Mouse (Mus musculus): ENCODE data around the gene Acer3. TPM values are rescaled to one million over a fixed set of nuclear protein-coding genes. Genes with fewer than 3 reads are reported as not detected.
"Not testable (repeated sequence)": the region's sequence is repeated elsewhere in the genome, so short reads cannot be mapped to it uniquely, and the experiment has no call there.

Acer3 gene
- polyA plus RNA-seq, 1 experiment from 2014 or later = 25.6 TPM

GRCm38 (mm10) chr7:98189745-98190144 lies 131.3 kb downstream of the Acer3 start:
- WGBS = 21% methylated on average over 3 of the region's 3 CpGs
- peaks cover 23% of the 10 kb centered on the region for H3K27me3 ChIP-seq (ENCODE audit: control insufficient read depth, insufficient read depth, low read length)
- no peak for ATAC-seq (ENCODE audit: insufficient number of reproducible peaks, insufficient read depth, low FRiP score, low read depth)
- H3K9me3 ChIP-seq (ENCODE audit: control insufficient read depth, low read depth, low read length) = no peaks in the 10 kb centered on the region
- peaks cover 8% of the 10 kb centered on the region; the same call in 1 of the 2 replicates for H3K4me1 ChIP-seq (ENCODE audit: control insufficient read depth, insufficient read depth, low read length)
- H3K27ac ChIP-seq (ENCODE audit: low read length) = no peak overlapping the region
- H3K36me3 ChIP-seq (ENCODE audit: control insufficient read depth, insufficient read depth, low read length) = no peaks in the 10 kb centered on the region
- H3K4me3 ChIP-seq (ENCODE audit: low read depth, low read length) = no peak overlapping the region
- no peak overlapping the region for H3K4me2 ChIP-seq (replicated peaks; ENCODE audit: low read depth, low read length)
- no peak overlapping the region for H3K9ac ChIP-seq (replicated peaks; ENCODE audit: low read depth, low read length)

- WGBS = 87% methylated on average over 2 of the region's 2 CpGs
- no peak overlapping the region for H3K4me3 ChIP-seq (ENCODE audit: low read depth, low read length)
- no peak overlapping the region for H3K9ac ChIP-seq (replicated peaks; ENCODE audit: low read depth, low read length)
- H3K4me1 ChIP-seq (ENCODE audit: control insufficient read depth, insufficient read depth, low read length) = peaks cover 2% of the 10 kb centered on the region; the same call in 1 of the 2 replicates
- H3K36me3 ChIP-seq (ENCODE audit: control insufficient read depth, insufficient read depth, low read length) = no peaks in the 10 kb centered on the region
- no peaks in the 10 kb centered on the region for H3K9me3 ChIP-seq (ENCODE audit: control insufficient read depth, low read depth, low read length)
- no peak for ATAC-seq (ENCODE audit: insufficient number of reproducible peaks, insufficient read depth, low FRiP score, low read depth)
- H3K4me2 ChIP-seq (replicated peaks; ENCODE audit: low read depth, low read length) = no peak overlapping the region
- H3K27ac ChIP-seq (ENCODE audit: low read length) = no peak overlapping the region
- peaks cover 12% of the 10 kb centered on the region for H3K27me3 ChIP-seq (ENCODE audit: control insufficient read depth, insufficient read depth, low read length)
Measured at GRCm38 (mm10) chr7:98188680-98189079, 132.3 kb downstream of the Acer3 start.

- 96% methylated on average over 2 of the region's 2 CpGs for WGBS
- H3K9me3 ChIP-seq (ENCODE audit: control insufficient read depth, low read depth, low read length) = no peaks in the 10 kb centered on the region
- ATAC-seq (ENCODE audit: insufficient number of reproducible peaks, insufficient read depth, low FRiP score, low read depth) = no peak
- H3K4me3 ChIP-seq (ENCODE audit: low read depth, low read length) = no peak overlapping the region
- H3K27ac ChIP-seq (ENCODE audit: low read length) = no peak overlapping the region
- no peaks in the 10 kb centered on the region for H3K36me3 ChIP-seq (ENCODE audit: control insufficient read depth, insufficient read depth, low read length)
- no peaks in the 10 kb centered on the region for H3K4me1 ChIP-seq (ENCODE audit: control insufficient read depth, insufficient read depth, low read length)
- no peak overlapping the region for H3K9ac ChIP-seq (replicated peaks; ENCODE audit: low read depth, low read length)
- no peak overlapping the region for H3K4me2 ChIP-seq (replicated peaks; ENCODE audit: low read depth, low read length)
- H3K27me3 ChIP-seq (ENCODE audit: control insufficient read depth, insufficient read depth, low read length) = peaks cover 9% of the 10 kb centered on the region; the same call in 1 of the 2 replicates
Measured at GRCm38 (mm10) chr7:98188238-98188637, 132.8 kb downstream of the Acer3 start.

GRCm38 (mm10) chr7:98187332-98187731 lies 133.7 kb downstream of the Acer3 start:
- H3K9me3 ChIP-seq (ENCODE audit: control insufficient read depth, low read depth, low read length); H3K9ac ChIP-seq (replicated peaks; ENCODE audit: low read depth, low read length); H3K4me1 ChIP-seq (ENCODE audit: control insufficient read depth, insufficient read depth, low read length); H3K4me3 ChIP-seq (ENCODE audit: low read depth, low read length); ATAC-seq (ENCODE audit: insufficient number of reproducible peaks, insufficient read depth, low FRiP score, low read depth); H3K4me2 ChIP-seq (replicated peaks; ENCODE audit: low read depth, low read length); H3K36me3 ChIP-seq (ENCODE audit: control insufficient read depth, insufficient read depth, low read length); H3K27me3 ChIP-seq (ENCODE audit: control insufficient read depth, insufficient read depth, low read length); H3K27ac ChIP-seq (ENCODE audit: low read length): not testable (repeated sequence)
- 82% methylated on average over 3 of the region's 3 CpGs for WGBS

GRCm38 (mm10) chr7:98186637-98187036 lies 134.4 kb downstream of the Acer3 start:
- H3K4me1 ChIP-seq (ENCODE audit: control insufficient read depth, insufficient read depth, low read length) = no peaks in the 10 kb centered on the region
- no peak for ATAC-seq (ENCODE audit: insufficient number of reproducible peaks, insufficient read depth, low FRiP score, low read depth)
- H3K4me2 ChIP-seq (replicated peaks; ENCODE audit: low read depth, low read length) = no peak overlapping the region
- WGBS = 72% methylated on average over 8 of the region's 8 CpGs
- no peak overlapping the region for H3K4me3 ChIP-seq (ENCODE audit: low read depth, low read length)
- no peak overlapping the region for H3K27ac ChIP-seq (ENCODE audit: low read length)
- no peaks in the 10 kb centered on the region for H3K36me3 ChIP-seq (ENCODE audit: control insufficient read depth, insufficient read depth, low read length)
- no peaks in the 10 kb centered on the region for H3K27me3 ChIP-seq (ENCODE audit: control insufficient read depth, insufficient read depth, low read length)
- H3K9ac ChIP-seq (replicated peaks; ENCODE audit: low read depth, low read length) = no peak overlapping the region
- H3K9me3 ChIP-seq (ENCODE audit: control insufficient read depth, low read depth, low read length) = no peaks in the 10 kb centered on the region

- Histone ChIP-seq H3K4me1 (ENCODE audit: control insufficient read depth, insufficient read depth, low read length) (no peaks in the 10 kb centered on the region), H3K9ac (replicated peaks; ENCODE audit: low read depth, low read length) (no peak overlapping the region), H3K27me3 (ENCODE audit: control insufficient read depth, insufficient read depth, low read length) (no peaks in the 10 kb centered on the region), H3K9me3 (ENCODE audit: control insufficient read depth, low read depth, low read length) (no peaks in the 10 kb centered on the region), H3K4me3 (ENCODE audit: low read depth, low read length) (no peak overlapping the region), H3K4me2 (replicated peaks; ENCODE audit: low read depth, low read length) (no peak overlapping the region), H3K27ac (ENCODE audit: low read length) (no peak overlapping the region), H3K36me3 (ENCODE audit: control insufficient read depth, insufficient read depth, low read length) (no peaks in the 10 kb centered on the region)
- ATAC-seq (ENCODE audit: insufficient number of reproducible peaks, insufficient read depth, low FRiP score, low read depth) = no peak
- whole genome bisulfite sequencing = 83% methylated on average over 6 of the region's 6 CpGs
Measured at GRCm38 (mm10) chr7:98185326-98185725, 135.7 kb downstream of the Acer3 start.

- ATAC-seq (ENCODE audit: insufficient number of reproducible peaks, insufficient read depth, low FRiP score, low read depth) = peak; percentile 20
- peak overlapping the region; percentile 71 for H3K27ac ChIP-seq (ENCODE audit: low read length)
- peak overlapping the region; percentile 76 for H3K4me2 ChIP-seq (replicated peaks; ENCODE audit: low read depth, low read length)
- H3K4me3 ChIP-seq (ENCODE audit: low read depth, low read length) = peak overlapping the region; percentile 72
- no peaks in the 10 kb centered on the region for H3K27me3 ChIP-seq (ENCODE audit: control insufficient read depth, insufficient read depth, low read length)
- H3K36me3 ChIP-seq (ENCODE audit: control insufficient read depth, insufficient read depth, low read length) = no peaks in the 10 kb centered on the region
- H3K4me1 ChIP-seq (ENCODE audit: control insufficient read depth, insufficient read depth, low read length) = no peaks in the 10 kb centered on the region
- no peaks in the 10 kb centered on the region for H3K9me3 ChIP-seq (ENCODE audit: control insufficient read depth, low read depth, low read length)
- WGBS = 74% methylated on average over 5 of the region's 5 CpGs
- H3K9ac ChIP-seq (replicated peaks; ENCODE audit: low read depth, low read length) = peak overlapping the region; percentile 28; the same call in 1 of the 2 replicates
Measured at GRCm38 (mm10) chr7:98178560-98179231, 142.3 kb downstream of the Acer3 start.

GRCm38 (mm10) chr7:98177929-98178559 lies 143.0 kb downstream of the Acer3 start, which contains the start of gene Capn5:
Gene Capn5, minus strand, starts transcription at chr7:98178274.
- Histone ChIP-seq H3K4me3 (ENCODE audit: low read depth, low read length) (peak within 1 kb of the TSS; percentile 72), H3K27me3 (ENCODE audit: control insufficient read depth, insufficient read depth, low read length) (no peaks in the 10 kb centered on the region), H3K4me2 (replicated peaks; ENCODE audit: low read depth, low read length) (peak within 1 kb of the TSS; percentile 76), H3K36me3 (ENCODE audit: control insufficient read depth, insufficient read depth, low read length) (no peaks in the 10 kb centered on the region), H3K4me1 (ENCODE audit: control insufficient read depth, insufficient read depth, low read length) (no peaks in the 10 kb centered on the region), H3K9ac (replicated peaks; ENCODE audit: low read depth, low read length) (peak within 1 kb of the TSS; percentile 28), H3K27ac (ENCODE audit: low read length) (peak within 1 kb of the TSS; percentile 71), H3K9me3 (ENCODE audit: control insufficient read depth, low read depth, low read length) (no peaks in the 10 kb centered on the region)
- ATAC-seq (ENCODE audit: insufficient number of reproducible peaks, insufficient read depth, low FRiP score, low read depth) = peak; percentile 83
- 1% methylated on average over 35 of the region's 44 CpGs for WGBS
